Mouse (Mus musculus): ENCODE measurements around the gene Kmt5a. TPM values are rescaled to one million over a fixed set of nuclear protein-coding genes. Genes with fewer than 3 reads are reported as not detected.
"Not testable (repeated sequence)": the region's sequence is repeated elsewhere in the genome, so short reads cannot be mapped to it uniquely, and the experiment has no call there.

Gene Kmt5a
- total and polyA plus RNA-seq, 2 experiments from 2014 or later, result 27.7 to 82.9 TPM

GRCm38 (mm10) chr5:124453339-124454081 lies 13.8 kb downstream of the Kmt5a start:
- H3K9ac ChIP-seq (replicated peaks; ENCODE audit: low read depth, low read length), result no peak overlapping the region
- H3K4me2 ChIP-seq (ENCODE audit: low read depth, low read length), result no peak overlapping the region
- H3K9me3 ChIP-seq (replicated peaks; ENCODE audit: control insufficient read depth, low read length), result no peaks in the 10 kb centered on the region
- TF ChIP-seq EP300 (IDR thresholded peaks at IDR 0.05; ENCODE audit: low read depth), result no peak
- TF ChIP-seq CTCF (IDR thresholded peaks at IDR 0.05; ENCODE audit: low read depth), result no peak
- DNase-seq (ENCODE audit: low spot score) (no peak), ATAC-seq (ENCODE audit: insufficient read depth, low read depth) (0 out of 2 replicates have a peak, but pooled peaks have one; percentile 19)
- whole genome bisulfite sequencing, result 63% methylated on average over 13 of the region's 13 CpGs
- no peak overlapping the region for H3K4me3 ChIP-seq (ENCODE audit: low read depth, low read length)
- no peaks in the 10 kb centered on the region for H3K27me3 ChIP-seq (ENCODE audit: control insufficient read depth, insufficient read depth, low read length)
- peaks cover 88% of the 10 kb centered on the region for H3K36me3 ChIP-seq (replicated peaks; ENCODE audit: control insufficient read depth, insufficient read depth, low read length)
- peak overlapping the region; percentile 48 for H3K27ac ChIP-seq (ENCODE audit: low read depth)
- H3K4me1 ChIP-seq (ENCODE audit: control insufficient read depth, insufficient read depth), result no peaks in the 10 kb centered on the region

- 71% methylated on average over 1 of the region's 1 CpGs for WGBS
- ATAC-seq (ENCODE audit: insufficient read depth, low read depth) (no peak), DNase-seq (ENCODE audit: low spot score) (no peak)
- no peak overlapping the region for H3K4me2 ChIP-seq (ENCODE audit: low read depth, low read length)
- H3K4me1 ChIP-seq (ENCODE audit: control insufficient read depth, insufficient read depth), result no peaks in the 10 kb centered on the region
- no peaks in the 10 kb centered on the region for H3K27me3 ChIP-seq (ENCODE audit: control insufficient read depth, insufficient read depth, low read length)
- no peak for TF ChIP-seq CTCF (IDR thresholded peaks at IDR 0.05; ENCODE audit: low read depth)
- TF ChIP-seq EP300 (IDR thresholded peaks at IDR 0.05; ENCODE audit: low read depth), result no peak
- H3K4me3 ChIP-seq (ENCODE audit: low read depth, low read length), result no peak overlapping the region
- no peak overlapping the region for H3K9ac ChIP-seq (replicated peaks; ENCODE audit: low read depth, low read length)
- H3K36me3 ChIP-seq (replicated peaks; ENCODE audit: control insufficient read depth, insufficient read depth, low read length), result peaks cover 88% of the 10 kb centered on the region
- H3K27ac ChIP-seq (ENCODE audit: low read depth), result peak overlapping the region; percentile 48; the same call in 1 of the 2 replicates
- no peaks in the 10 kb centered on the region for H3K9me3 ChIP-seq (replicated peaks; ENCODE audit: control insufficient read depth, low read length)
These were observed 14.3 kb downstream of the Kmt5a start for GRCm38 (mm10) chr5:124454082-124454419.

- no peaks in the 10 kb centered on the region for H3K9me3 ChIP-seq (replicated peaks; ENCODE audit: control insufficient read depth, low read length)
- H3K9ac ChIP-seq (replicated peaks; ENCODE audit: low read depth, low read length), result no peak overlapping the region
- WGBS, result 90% methylated on average over 6 of the region's 6 CpGs
- TF ChIP-seq CTCF (IDR thresholded peaks at IDR 0.05; ENCODE audit: low read depth) (no peak), EP300 (IDR thresholded peaks at IDR 0.05; ENCODE audit: low read depth) (no peak)
- DNase-seq (ENCODE audit: low spot score), result no peak
- H3K27ac ChIP-seq (ENCODE audit: low read depth), result no peak overlapping the region
- H3K4me3 ChIP-seq (ENCODE audit: low read depth, low read length), result no peak overlapping the region
- H3K4me1 ChIP-seq (ENCODE audit: control insufficient read depth, insufficient read depth), result no peaks in the 10 kb centered on the region
- H3K36me3 ChIP-seq (replicated peaks; ENCODE audit: control insufficient read depth, insufficient read depth, low read length), result peaks cover 83% of the 10 kb centered on the region
- ATAC-seq (ENCODE audit: insufficient read depth, low read depth), result no peak
- no peaks in the 10 kb centered on the region for H3K27me3 ChIP-seq (ENCODE audit: control insufficient read depth, insufficient read depth, low read length)
- no peak overlapping the region for H3K4me2 ChIP-seq (ENCODE audit: low read depth, low read length)
These were observed 17.0 kb downstream of the Kmt5a start for GRCm38 (mm10) chr5:124456762-124457161.

- WGBS, result 86% methylated on average over 14 of the region's 14 CpGs
- H3K4me3 ChIP-seq (ENCODE audit: low read depth, low read length); H3K9ac ChIP-seq (replicated peaks; ENCODE audit: low read depth, low read length); H3K4me1 ChIP-seq (ENCODE audit: control insufficient read depth, insufficient read depth); DNase-seq (ENCODE audit: low spot score); ATAC-seq (ENCODE audit: insufficient read depth, low read depth); H3K4me2 ChIP-seq (ENCODE audit: low read depth, low read length); H3K9me3 ChIP-seq (replicated peaks; ENCODE audit: control insufficient read depth, low read length); H3K27ac ChIP-seq (ENCODE audit: low read depth); H3K27me3 ChIP-seq (ENCODE audit: control insufficient read depth, insufficient read depth, low read length): not testable (repeated sequence)
- peaks cover 72% of the 10 kb centered on the region for H3K36me3 ChIP-seq (replicated peaks; ENCODE audit: control insufficient read depth, insufficient read depth, low read length)
These were observed 21.2 kb downstream of the Kmt5a start for GRCm38 (mm10) chr5:124460922-124461321.

GRCm38 (mm10) chr5:124462297-124463025 lies 22.7 kb downstream of the Kmt5a start:
- no peak overlapping the region for H3K4me2 ChIP-seq (ENCODE audit: low read depth, low read length)
- no peak overlapping the region for H3K4me3 ChIP-seq (ENCODE audit: low read depth, low read length)
- WGBS, result 90% methylated on average over 8 of the region's 8 CpGs
- H3K27ac ChIP-seq (ENCODE audit: low read depth), result no peak overlapping the region
- H3K4me1 ChIP-seq (ENCODE audit: control insufficient read depth, insufficient read depth), result no peaks in the 10 kb centered on the region
- no peak overlapping the region for H3K9ac ChIP-seq (replicated peaks; ENCODE audit: low read depth, low read length)
- DNase-seq (ENCODE audit: low spot score), result no peak
- TF ChIP-seq CTCF (IDR thresholded peaks at IDR 0.05; ENCODE audit: low read depth) (no peak), EP300 (IDR thresholded peaks at IDR 0.05; ENCODE audit: low read depth) (no peak)
- no peak for ATAC-seq (ENCODE audit: insufficient read depth, low read depth)
- no peaks in the 10 kb centered on the region for H3K27me3 ChIP-seq (ENCODE audit: control insufficient read depth, insufficient read depth, low read length)
- peaks cover 59% of the 10 kb centered on the region for H3K36me3 ChIP-seq (replicated peaks; ENCODE audit: control insufficient read depth, insufficient read depth, low read length)
- no peaks in the 10 kb centered on the region for H3K9me3 ChIP-seq (replicated peaks; ENCODE audit: control insufficient read depth, low read length)
